Mouse (Mus musculus): ENCODE data around the gene Itpr2.

DNA sequence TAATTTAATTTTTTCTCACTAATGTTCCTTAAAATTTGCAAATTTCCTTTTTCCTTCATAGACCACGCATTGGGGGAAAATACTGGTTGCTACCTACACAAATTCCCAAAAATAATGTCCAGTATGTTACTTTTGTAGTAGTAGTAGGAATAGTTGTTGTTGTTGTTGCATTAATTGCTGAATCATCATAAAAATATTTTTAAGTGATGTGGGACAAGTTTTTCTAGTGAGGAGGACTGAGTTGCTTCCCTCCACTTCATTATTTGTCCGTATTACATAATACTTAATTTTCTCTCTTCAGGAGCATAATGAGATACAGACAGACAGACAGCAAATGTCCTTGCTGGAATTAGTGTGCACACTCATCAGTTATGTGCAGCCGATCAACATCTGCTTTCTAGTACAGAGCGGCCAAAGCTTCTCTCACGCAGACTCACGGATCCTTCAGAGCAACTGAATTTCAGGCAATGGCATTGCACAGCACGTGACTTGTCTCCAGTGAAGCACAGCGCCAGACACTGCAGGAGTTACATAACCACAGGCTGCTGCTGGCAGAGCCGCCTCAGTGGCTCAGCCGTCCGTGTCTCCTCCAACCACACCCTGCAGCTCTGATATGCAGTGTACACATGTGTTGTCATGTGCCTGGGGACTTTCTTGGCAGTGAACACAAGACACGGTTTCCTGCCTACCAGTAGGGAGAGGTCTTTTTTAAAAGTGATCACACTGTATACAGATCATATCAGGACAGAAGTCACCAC is 231.1 kb downstream of the Itpr2 start:
- TF ChIP-seq FLI1 (IDR thresholded peaks at IDR 0.05; ENCODE audit: low read length) (no peak), GATA1 (IDR thresholded peaks at IDR 0.05; ENCODE audit: borderline replicate concordance, low read length) (no peak)

Data from megakaryocyte, embryonic 14.5 days (primary cell).